Mouse (Mus musculus) brain, embryonic 14.5 days (tissue): ENCODE data around the gene Cul4a. TPM values are rescaled to one million over a fixed set of nuclear protein-coding genes. Genes with fewer than 3 reads are reported as not detected.

ENCODE experiments used
- DNase-seq: peaks from one replicate; pipeline ENCODE4 v3.0.0-alpha.2; 2011; ENCODE audit warnings: low read depth
- CTCF ChIP-seq: fragments of 200-500 bp; IDR thresholded peaks from 2 replicates; pipeline ENCODE4 v1.5.1; 2012; ENCODE audit warnings: inconsistent platforms, mild to moderate bottlenecking, moderate library complexity, borderline replicate concordance; ENCODE audit not compliant: insufficient read depth, insufficient read length; ENCODE audit errors: extremely low read depth
- POLR2A ChIP-seq: fragments of 200-500 bp; IDR thresholded peaks from 2 replicates; pipeline ENCODE4 v1.6.1; 2012; ENCODE audit warnings: mild to moderate bottlenecking, inconsistent platforms, borderline replicate concordance; ENCODE audit not compliant: poor library complexity, insufficient read depth, insufficient read length, severe bottlenecking; ENCODE audit errors: extremely low read depth
- polyA plus RNA-seq: library from polyadenylated mRNA; depleted of rRNA; stranded (reverse); fragments of >200 nt; gene quantifications from 2 replicates; pipeline ENCODE4 v1.2.3, GENCODE M21; 2012

Cul4a gene
- polyA plus RNA-seq, 1 experiment: 67.6 TPM

DNA sequence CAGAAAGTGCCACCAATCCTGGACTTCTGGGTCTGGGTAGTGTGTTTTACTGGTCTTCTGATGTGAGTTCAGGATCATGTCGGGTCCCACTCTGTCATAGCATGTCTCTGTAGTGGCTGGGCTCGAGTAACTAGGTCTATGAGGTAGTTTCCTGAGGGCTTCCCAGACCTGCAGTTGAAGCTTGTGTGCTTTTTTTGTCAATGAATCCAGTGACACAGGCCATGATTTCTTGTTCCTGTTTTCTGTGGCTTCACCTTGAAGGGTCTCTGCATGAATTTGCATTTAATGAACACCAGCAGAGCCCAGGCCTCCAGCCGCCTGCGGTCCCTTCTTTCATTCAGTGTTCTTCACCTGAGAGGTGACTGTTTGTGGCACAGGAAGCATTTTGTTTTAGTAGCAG lies 7.8 kb downstream of the Cul4a start:
- no peak for DNase-seq
- no peak for TF ChIP-seq CTCF
- no peak for TF ChIP-seq POLR2A

DNA sequence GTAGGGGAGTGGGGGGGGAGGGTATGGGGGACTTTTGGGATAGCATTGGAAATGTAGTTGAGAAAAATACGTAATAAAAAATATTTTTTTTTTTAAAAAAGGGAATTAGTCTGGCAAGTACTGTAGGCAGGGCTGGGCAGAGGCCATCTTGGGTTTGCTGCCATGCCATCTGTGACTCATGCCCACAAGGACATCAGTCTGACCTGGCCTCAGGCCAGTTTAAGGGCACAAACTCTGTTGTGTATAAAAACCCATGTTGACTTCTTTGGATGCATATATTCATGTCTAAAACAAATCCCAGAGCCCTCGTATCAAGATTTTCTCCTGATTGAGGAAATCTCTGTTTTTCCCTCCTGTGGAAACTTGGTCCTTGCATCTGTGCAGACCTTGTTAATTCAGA lies 11.7 kb downstream of the Cul4a start:
- TF ChIP-seq CTCF (no peak), POLR2A (no peak)
- no peak for DNase-seq

DNA sequence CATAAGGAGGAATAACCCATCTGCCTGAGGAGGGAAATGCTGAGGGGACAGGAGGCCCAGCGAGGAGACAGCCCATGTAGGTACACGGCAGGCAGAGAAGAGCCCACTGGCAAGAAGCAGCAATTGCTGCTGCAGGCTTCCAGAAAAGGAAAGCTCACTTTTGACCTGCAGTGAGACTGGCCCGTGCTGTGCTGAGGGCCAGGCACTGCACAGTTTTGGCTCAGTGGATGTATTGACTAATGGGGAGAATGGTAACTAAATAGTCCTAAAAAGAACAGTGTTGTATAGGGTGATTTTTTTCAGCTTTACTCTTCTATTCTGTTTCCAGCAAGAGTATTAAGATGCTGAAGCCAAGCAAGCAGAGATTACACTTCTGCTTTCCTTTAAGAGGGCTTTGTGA lies 13.1 kb downstream of the Cul4a start:
- DNase-seq: no peak
- TF ChIP-seq POLR2A (no peak), CTCF (no peak)

DNA sequence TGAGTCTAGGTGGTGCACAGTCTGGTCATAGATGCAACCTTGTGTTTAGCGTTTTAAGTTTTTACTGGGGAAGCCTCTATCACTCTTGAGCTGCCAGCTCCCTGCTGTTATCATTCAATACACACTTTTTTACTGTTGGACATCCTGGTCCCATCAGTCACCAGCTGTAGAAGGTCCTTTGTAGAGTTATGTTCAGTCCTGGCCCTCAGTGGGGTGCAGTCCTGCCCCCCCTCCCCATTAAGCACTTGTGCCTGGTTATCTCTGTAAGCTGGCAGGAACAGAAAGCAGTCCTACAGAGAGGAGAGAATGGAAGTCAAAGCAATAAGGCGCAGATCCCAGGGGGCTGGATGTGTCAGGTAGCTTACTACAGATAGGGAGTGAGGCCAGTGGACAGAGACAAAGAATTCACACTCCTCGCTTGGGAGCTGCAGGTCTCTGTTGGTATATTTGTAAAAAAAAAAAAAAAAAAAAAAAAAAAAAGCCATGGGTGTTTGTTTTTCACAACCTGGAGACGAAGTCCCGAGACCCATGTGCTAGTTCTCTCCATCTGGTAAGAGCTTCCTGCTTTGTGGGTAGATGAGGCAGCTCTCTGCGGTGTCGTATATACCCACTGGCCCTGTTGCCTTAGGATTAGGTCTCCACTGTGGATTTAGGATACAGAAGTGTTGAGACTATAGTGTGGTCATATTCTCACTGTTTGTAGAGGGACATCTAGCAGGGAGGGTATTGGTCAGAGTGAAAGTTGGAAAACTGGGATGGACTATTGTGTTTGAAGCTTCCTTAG lies 15.7 kb downstream of the Cul4a start:
- DNase-seq: no peak
- TF ChIP-seq POLR2A (no peak), CTCF (no peak)

DNA sequence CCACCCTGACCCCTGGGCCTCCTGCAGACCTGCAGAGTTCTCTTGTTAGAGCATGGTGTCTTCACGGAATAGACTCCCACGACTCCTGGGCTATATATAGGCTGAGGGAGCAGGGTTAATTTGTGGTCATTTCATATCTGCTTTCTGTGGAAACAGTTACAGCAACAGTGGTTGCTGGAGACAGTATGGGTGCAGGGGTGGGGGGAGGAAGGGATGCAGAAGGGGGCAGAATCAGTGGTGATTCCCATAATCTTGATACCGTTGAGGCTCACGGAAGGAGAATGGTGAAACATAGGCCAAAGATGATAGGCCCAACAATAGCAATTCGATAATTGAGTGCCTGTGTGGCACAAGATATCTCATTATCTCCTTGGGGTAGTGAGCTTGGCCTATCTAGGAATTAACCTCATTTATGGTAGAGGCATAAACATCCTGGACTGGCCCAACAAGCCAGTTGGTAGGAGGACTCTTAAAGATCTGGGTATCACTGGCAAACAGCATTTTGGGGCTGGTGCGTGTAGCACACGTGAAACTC lies 17.5 kb downstream of the Cul4a start:
- TF ChIP-seq POLR2A: no peak
- TF ChIP-seq CTCF: no peak

DNA sequence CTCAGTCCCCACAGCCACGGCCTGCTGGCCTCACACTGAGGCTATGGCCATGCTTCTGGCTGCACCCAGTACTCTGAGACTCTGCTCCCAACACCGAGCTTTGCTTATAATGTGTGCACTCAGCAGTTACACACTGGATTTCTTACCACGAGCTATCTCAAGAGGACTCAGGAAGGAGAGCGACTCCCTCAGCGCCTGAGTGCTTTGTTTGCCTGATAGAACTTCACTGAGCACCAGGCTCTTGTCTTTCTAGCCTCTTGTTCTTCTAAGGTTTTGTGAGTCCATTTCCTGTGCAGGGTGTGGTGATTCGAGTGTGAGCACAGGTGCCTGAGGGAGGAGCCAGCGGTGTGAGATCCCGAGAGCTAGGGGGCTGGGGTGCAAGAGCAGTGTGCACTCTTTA lies 19.5 kb downstream of the Cul4a start:
- DNase-seq: no peak
- no peak for TF ChIP-seq CTCF
- TF ChIP-seq POLR2A: no peak

More for the DNA sequence above, 17.5 kb downstream of the Cul4a start:
- no peak for DNase-seq

DNA sequence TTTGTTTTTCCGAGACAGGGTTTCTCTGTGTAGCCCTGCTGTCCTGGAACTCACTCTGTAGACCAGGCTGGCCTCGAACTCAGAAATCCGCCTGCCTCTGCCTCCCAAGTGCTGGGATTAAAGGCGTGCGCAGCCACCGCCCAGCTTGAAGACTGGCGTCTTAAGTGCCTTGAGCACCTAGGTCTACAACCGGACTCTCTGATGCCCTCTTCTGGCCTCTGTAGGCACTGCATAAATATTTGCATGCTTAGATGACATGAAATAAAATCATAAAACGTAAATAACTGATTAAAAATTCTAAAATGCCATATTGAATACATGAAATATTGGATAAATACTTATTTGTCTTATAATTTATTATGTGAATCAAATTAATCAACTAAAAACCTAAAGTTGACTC lies 26.8 kb downstream of the Cul4a start:
- DNase-seq: peak; percentile 63
- peak; percentile 54; the same call in 1 of the 2 replicates for TF ChIP-seq CTCF

DNA sequence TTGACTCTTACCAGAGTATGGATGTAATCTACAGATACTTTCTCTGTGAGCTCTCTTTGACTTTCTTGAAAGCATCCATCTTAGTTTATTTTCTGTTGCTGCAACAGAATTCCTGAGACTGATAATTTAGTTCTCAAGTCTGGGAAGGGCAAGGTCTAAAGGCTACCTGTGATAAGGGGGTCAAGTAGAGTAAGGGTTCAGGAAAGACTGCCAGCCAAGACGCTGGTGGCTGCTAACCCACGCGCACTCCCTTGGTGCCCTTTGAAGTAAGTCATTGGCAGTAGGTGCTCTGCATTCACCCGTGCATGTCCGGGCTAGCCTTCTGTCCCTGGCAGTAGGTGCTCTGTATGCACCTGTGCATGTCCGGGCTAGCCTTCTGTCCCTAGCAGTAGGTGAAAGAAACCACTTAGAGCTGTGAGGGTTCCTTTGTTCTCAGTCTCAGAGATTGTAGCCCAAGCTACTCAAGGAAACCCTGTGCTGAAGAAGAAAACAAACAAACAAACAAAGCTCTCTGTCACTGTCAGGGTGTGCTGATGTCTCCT lies 34.3 kb downstream of the Cul4a start:
- no peak for DNase-seq
- TF ChIP-seq POLR2A: no peak
- no peak for TF ChIP-seq CTCF

DNA sequence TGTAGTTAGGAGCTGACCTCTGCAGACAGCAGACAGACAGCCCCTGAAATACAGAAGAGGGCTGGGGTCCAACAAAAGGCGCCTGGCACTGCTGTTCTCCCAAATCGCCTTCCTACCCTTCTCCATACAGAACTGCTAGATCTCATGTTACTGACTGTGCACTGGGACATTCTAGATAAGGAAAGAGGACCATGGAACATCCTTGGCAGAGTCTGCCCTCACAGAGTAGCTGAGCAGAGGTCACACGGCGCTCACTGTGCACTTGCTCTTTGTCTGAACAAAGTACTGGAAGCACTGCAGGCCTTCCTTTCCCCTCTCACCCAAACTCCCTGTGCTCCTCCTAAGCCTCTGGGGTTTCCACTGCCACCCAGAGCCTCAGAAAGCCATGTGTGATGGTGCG lies 36.3 kb downstream of the Cul4a start:
- TF ChIP-seq POLR2A (no peak), CTCF (no peak)
- DNase-seq: no peak

DNA sequence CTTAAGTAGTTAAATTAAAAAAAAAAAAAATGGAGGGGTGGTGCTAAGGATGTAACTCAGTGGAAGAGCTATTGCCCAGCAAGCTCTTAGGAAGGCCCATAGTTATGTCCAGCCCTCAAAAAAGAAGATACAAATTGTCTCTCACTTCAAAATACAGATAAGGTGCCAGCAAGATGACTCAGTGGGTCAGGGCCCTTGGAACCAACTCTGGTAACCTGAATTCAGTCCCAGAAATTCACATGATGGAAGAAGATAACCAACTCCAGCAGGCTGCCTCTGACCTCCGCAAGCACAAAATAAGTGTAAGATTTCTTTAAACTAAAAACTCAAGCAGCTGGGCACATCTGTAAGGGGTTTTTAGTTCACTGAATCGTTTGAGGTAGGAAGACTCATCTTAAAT lies 43.1 kb downstream of the Cul4a start:
- TF ChIP-seq POLR2A (no peak), CTCF (no peak)
- DNase-seq: no peak

DNA sequence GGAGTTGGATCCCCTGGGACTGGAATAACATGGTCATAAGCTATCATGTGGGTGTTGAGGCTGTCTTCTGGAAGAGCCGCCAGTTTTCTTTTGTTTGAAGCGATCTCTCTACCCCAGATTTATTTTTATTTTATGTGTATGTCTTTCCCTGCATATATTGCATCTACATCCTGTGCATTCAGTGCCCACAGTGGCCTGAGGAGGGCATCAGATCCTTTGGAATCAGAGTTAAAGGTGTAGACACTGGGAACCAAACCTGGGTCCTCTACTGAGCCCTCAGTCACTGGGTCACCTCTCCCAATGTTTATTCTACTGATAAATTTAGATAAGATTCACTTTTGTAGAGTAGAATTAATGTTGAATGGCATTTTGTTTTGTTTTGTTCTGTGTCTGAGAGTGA lies 43.9 kb downstream of the Cul4a start:
- TF ChIP-seq POLR2A (no peak), CTCF (peak; percentile 4; the same call in 1 of the 2 replicates)
- no peak for DNase-seq

DNA sequence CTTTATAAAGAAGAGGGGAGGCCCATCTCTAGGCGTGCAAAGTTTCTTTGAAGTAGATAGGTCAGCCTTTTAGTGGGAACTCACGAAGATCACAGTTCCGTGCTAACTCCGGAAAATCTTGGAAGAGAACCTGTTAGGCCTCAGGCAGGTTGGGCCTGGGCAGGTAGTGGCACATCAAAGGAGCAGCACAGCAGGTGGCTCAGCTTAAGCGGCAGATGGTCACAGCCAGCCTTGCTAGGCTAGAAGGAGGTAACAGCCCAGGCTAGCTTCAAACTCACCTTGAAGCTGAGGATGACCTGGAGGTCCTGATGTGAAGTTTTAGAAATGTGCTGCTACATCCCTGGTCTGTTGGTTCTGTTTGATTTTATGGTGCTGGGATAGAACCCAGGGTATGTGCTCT lies 44.4 kb downstream of the Cul4a start:
- DNase-seq: no peak
- TF ChIP-seq POLR2A: no peak
- no peak for TF ChIP-seq CTCF
